Mouse (Mus musculus) urinary bladder, adult 18-20 months (tissue): ENCODE results near the gene Zfp280b.
A peak's percentile ranks its signal among the peaks of the same experiment; 100 is the strongest.
"Not testable (repeated sequence)": the region's sequence is repeated elsewhere in the genome, so short reads cannot be mapped to it uniquely, and the experiment has no call there.

Source experiments
- DNase-seq, 2 experiments: peaks; one replicate each; pipeline ENCODE4 v3.0.0; 2022; ENCODE audit warnings: low spot score in 2 of 2, mixed read lengths in 2 of 2

The Zfp280b gene

GRCm38 (mm10) chr10:76032402-76033118 lies at the start of gene Zfp280b:
Gene Zfp280b, plus strand, starts transcription at chr10:76032650.
- DNase-seq, result peak; percentile 88 to 91

GRCm38 (mm10) chr10:75990430-75991042 lies 41.9 kb upstream of the Zfp280b start:
- DNase-seq, result no peak

GRCm38 (mm10) chr10:75993616-75994240 lies 38.7 kb upstream of the Zfp280b start:
- no peak for DNase-seq

- not testable (repeated sequence) for DNase-seq
Measured at GRCm38 (mm10) chr10:75994531-75995210, 37.8 kb upstream of the Zfp280b start.

GRCm38 (mm10) chr10:75995463-75995862 lies 37.0 kb upstream of the Zfp280b start:
- DNase-seq, result no peak

- DNase-seq, result no peak
Measured at GRCm38 (mm10) chr10:75996315-75996714, 36.1 kb upstream of the Zfp280b start.

- no peak for DNase-seq
Measured at GRCm38 (mm10) chr10:76001160-76001559, 31.3 kb upstream of the Zfp280b start.

- DNase-seq, result no peak
Measured at GRCm38 (mm10) chr10:76002101-76002521, 30.3 kb upstream of the Zfp280b start.

GRCm38 (mm10) chr10:76002615-76003014 lies 29.8 kb upstream of the Zfp280b start:
- DNase-seq, result no peak

- DNase-seq, result no peak
Measured at GRCm38 (mm10) chr10:76003221-76003620, 29.2 kb upstream of the Zfp280b start.

GRCm38 (mm10) chr10:76006385-76006784 lies 26.1 kb upstream of the Zfp280b start:
- DNase-seq, result no peak

- DNase-seq, result no peak
Measured at GRCm38 (mm10) chr10:76009812-76010211, 22.6 kb upstream of the Zfp280b start.

- DNase-seq, result no peak
Measured at GRCm38 (mm10) chr10:76012922-76013321, 19.5 kb upstream of the Zfp280b start.

GRCm38 (mm10) chr10:76016886-76017285 lies 15.6 kb upstream of the Zfp280b start:
- DNase-seq, result no peak

GRCm38 (mm10) chr10:76021728-76022127 lies 10.7 kb upstream of the Zfp280b start:
- no peak for DNase-seq

GRCm38 (mm10) chr10:76023921-76024320 lies 8.5 kb upstream of the Zfp280b start:
- DNase-seq, result no peak

- DNase-seq, result no peak
Measured at GRCm38 (mm10) chr10:76025470-76026190, 6.8 kb upstream of the Zfp280b start.

- DNase-seq, result no peak
Measured at GRCm38 (mm10) chr10:76027127-76028015, 5.1 kb upstream of the Zfp280b start.

- no peak for DNase-seq
Measured at GRCm38 (mm10) chr10:76028016-76028366, 4.5 kb upstream of the Zfp280b start.

- no peak for DNase-seq
Measured at GRCm38 (mm10) chr10:76028396-76028795, 4.1 kb upstream of the Zfp280b start.

GRCm38 (mm10) chr10:76029276-76029675 lies 3.2 kb upstream of the Zfp280b start:
- DNase-seq, result no peak
